Mouse (Mus musculus) WW6 (cell line): ENCODE measurements at regions not wholly inside any gene's neighbourhood (a gene's known extent, or its start where the extent isn't known, plus 50 kb on each side); places are given as distances from the start of the nearest gene placed in this dataset.
A peak's percentile ranks its signal among the peaks of the same experiment; 100 is the strongest.

Experiments
- DNase-seq: peaks from one replicate; pipeline ENCODE4 v3.0.0-alpha.2; 2013; ENCODE audit warnings: low read depth, low spot score

DNA sequence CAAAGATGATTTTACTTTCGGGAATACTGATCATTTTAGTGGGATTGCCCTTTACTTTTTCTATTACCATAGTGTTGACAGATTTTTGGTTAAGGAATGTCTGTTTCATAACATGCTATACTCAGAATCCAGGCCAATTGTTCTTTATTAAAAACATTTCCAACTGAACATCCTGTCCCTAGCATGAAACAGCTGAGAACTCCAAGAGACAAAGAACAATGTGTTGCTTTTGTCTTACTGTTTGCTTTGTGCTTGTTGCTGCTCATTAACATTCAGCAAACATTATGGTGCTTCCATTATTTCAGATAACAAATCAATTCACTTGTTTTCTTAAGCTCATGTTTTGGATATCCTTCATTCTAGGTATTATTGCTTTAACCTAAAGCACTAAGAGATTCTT, 384.1 kb downstream of the Snca start:
- DNase-seq, result no peak

DNA sequence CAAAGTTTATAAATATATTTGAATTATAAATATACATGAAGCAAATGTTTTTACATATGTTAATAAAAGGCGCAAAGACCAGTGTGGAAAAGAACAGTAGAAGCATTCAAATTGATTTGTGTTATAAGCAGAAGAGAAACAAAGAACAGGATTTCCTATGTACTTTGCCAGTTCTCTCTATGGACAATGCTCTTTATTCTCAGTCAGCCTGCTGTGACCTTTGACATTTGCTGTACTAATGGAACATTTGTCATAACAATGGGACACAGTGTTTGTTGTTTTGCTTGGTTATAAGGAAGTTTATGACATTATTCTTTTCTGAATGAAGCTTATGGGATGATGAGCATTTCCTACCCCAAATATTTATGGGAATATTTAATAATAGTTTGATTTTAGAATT, 387.7 kb downstream of the Snca start:
- no peak for DNase-seq

DNA sequence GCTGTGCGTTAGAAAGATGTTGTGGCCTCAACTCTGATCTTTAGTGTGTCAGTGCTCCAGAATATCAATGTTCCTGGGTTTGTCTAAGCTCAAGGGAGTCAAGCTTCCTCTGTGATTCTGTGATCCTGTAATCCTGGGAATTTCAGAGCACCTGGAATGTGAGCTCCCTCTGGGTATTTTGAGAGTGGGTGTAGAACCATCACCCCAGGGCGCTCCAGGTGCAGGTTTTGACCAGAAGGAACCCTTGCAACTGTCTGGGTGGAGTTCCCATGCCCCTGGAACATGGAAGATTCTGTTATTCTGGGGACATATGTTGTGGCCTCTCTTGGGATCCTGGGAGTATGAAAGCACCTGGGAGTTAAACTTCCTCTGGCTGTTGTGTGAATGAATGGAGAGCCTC, 418.0 kb downstream of the Snca start:
- no peak for DNase-seq

DNA sequence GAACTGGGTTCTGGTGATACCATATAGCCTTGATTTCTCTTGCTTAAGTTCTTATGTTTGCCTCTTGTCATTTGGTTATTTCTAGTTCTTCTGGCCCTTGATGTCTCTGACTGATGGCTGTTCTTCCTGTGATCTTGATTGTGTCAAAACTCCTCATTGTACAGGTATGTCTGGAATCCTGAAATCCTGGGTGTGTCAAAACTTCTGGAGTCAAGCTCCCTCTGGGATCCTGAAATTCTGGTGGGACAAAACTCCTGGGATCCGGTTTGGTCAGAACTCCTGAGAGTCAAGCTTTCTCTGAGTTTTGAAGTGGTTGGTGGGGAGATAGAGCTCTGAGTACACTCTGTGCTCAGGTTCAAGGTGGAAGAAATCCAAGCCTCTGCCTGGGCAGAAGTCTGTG, 418.4 kb downstream of the Snca start:
- no peak for DNase-seq

DNA sequence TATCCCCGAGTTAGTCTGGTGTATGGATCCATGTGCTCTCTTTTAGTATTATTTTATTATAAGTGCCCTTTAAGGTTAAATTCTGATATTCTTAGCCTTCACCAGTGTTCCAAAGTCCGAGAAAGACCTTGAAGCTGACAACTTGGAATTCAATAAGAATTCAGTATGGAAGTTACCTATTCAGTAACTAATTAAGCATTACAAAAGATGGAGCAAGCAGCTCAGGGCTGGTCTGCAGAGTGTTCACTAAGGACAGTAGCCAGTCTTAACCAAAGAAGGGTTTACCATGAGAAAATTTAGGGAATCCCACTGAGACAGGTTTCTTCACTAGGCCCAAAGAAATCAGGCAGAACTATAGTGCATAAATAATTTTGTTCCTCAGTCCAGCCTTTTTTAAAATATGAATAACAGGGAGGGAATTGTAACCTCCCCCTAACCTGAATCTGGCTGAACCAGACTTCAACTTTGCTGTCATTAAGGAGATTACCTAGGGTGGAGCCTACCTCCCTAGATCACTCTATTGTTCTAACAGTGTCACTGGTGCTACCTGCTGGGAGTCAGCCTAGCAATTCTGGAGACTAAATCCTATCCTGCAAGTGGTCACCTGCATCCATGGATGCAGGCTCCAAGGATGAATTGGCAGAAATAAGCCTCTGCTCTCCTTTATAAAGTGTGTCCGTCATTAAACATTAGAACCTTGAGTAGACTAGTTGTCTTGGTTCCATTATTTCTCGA, 419.4 kb downstream of the Snca start:
- no peak for DNase-seq

DNA sequence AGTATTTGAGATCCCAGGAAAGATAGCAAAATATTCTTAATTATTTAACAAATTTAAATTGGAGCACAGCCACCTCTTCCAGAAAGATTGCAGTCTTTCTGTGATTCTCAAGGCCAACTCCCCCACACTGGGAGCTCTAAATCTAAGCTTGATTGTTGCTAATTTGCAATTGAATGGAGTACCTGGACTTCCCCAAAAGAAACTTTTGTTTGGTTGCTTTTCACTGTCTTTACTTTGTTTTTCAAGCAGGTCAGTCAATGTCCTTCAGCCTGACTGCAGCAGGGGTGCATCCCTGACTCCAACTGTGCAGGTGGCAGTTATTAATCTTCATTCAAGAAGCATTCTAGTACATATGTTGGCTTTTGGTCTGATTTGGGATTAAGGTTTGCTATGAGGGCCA, 420.6 kb downstream of the Snca start:
- no peak for DNase-seq

DNA sequence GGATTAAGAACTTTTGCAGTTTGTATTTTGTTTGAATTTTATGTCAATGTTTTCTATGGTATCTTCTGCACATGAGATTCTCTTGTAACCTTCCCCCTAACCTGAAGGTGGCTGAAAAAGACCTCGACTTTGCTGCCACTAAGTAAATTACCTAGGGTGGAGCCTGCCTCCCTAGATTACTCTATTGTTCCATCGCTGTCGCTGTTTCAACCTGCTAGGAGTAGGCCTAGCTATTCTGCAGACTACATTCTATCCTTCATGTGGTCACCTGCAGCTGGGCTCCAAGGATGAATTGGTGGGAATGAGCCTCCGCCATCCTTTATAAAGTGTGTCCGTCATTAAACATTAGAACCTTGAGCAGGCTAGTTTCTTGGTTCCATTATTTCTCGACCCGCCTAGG, 422.8 kb downstream of the Snca start:
- DNase-seq, result no peak

DNA sequence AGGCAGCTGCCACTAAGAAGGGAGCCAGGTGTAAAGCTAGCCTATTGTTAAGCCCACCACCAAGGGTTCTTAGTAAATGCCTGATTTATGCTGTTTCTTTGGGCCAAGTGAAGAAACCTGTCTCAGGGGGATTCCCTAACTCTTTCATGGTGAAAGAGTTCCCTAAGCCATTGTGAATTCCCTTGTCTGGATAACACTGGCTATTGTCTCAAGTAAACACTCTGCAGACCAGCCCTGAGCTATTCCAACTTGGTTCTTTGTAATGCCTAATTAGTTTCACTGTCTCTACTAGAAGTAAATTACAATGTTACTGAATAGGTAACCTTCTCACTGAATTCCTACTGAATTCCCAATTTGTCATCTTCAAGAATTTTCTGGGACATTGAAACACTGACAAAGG, 465.7 kb downstream of the Snca start:
- peak; percentile 28 for DNase-seq

DNA sequence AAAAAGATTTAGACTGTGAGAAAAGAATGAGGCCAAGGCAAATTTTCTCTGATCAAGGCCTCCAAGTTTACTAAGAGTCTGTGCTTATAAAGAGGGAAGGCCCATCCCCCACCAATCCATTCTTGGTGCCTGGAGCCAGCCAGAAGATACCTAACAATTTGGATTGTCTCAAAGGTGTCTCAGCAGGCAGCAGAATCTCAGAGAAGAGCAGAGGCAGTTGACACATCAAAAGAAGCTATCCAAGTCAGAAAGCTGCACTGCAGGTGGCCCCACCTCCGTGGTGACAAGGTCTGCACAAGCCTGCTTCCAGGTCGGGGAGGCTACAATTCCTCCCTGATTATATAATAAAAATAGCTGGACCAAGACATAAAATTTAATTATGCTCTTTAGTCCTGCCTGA, 484.2 kb downstream of the Snca start:
- DNase-seq, result no peak
